Mouse (Mus musculus): ENCODE measurements around the gene Gstt4. TPM values are rescaled to one million over a fixed set of nuclear protein-coding genes. Genes with fewer than 3 reads are reported as not detected.
A peak's percentile ranks its signal among the peaks of the same experiment; 100 is the strongest.
"Not testable (repeated sequence)": the region's sequence is repeated elsewhere in the genome, so short reads cannot be mapped to it uniquely, and the experiment has no call there.

The Gstt4 gene
- polyA plus RNA-seq (2021), result not detected

GRCm38 (mm10) chr10:75822443-75822842 is at the start of gene Gstt4:
TSS of gene Gstt4 (minus strand) at chr10:75822543.
- no peak for TF ChIP-seq CTCF (IDR thresholded peaks at IDR 0.05)
- no peaks in the 10 kb centered on the region for H3K27me3 ChIP-seq
- in situ Hi-C loops (cut with MboI; ENCODE audit: low pct_unique_long_range_greater_than_20kb), result loop anchor here (10.0 kb wide), 1 partner anchor 48 kb away; the partner anchor contains the start of gene Ddt
- ChIA-PET CTCF (no interaction called here), POLR2A (no interaction called here)
- DNase-seq (ENCODE audit: low read depth, low spot score), result no peak
- no peak for ATAC-seq

- TF ChIP-seq CTCF (IDR thresholded peaks at IDR 0.05), result no peak
- ChIA-PET CTCF (no interaction called here), POLR2A (no interaction called here)
- in situ Hi-C loops (cut with MboI; ENCODE audit: low pct_unique_long_range_greater_than_20kb), result no loop called here
- no peak for DNase-seq (ENCODE audit: low read depth, low spot score)
- ATAC-seq, result no peak
- no peaks in the 10 kb centered on the region for H3K27me3 ChIP-seq
These were observed 39.2 kb upstream of the Gstt4 start for GRCm38 (mm10) chr10:75861587-75861986.

GRCm38 (mm10) chr10:75860746-75861145 is 38.4 kb upstream of the Gstt4 start:
- in situ Hi-C loops (cut with MboI; ENCODE audit: low pct_unique_long_range_greater_than_20kb), result no loop called here
- DNase-seq (ENCODE audit: low read depth, low spot score) (no peak), ATAC-seq (no peak)
- ChIA-PET POLR2A (interaction anchor here (1.4 kb wide), 1 partner anchor 144 kb away, joined by 6 read pairs; no protein-coding TSS in a partner anchor), CTCF (interaction anchor here (1.4 kb wide), 1 partner anchor 11 kb away, joined by 4 read pairs; no protein-coding TSS in a partner anchor)
- H3K27me3 ChIP-seq, result no peaks in the 10 kb centered on the region
- no peak for TF ChIP-seq CTCF (IDR thresholded peaks at IDR 0.05)

- DNase-seq (ENCODE audit: low read depth, low spot score); H3K27me3 ChIP-seq: not testable (repeated sequence)
- in situ Hi-C loops (cut with MboI; ENCODE audit: low pct_unique_long_range_greater_than_20kb), result loop anchor here (5.0 kb wide), 4 partner anchors 92 to 273 kb away; partner anchors contain the start of genes Ggt5 and Gm5134
- ATAC-seq, result peak; percentile 95
- ChIA-PET CTCF (interaction anchor here (1.3 to 1.4 kb wide), 2 partner anchors 12 to 70 kb away, joined by 4 read pairs; no protein-coding TSS in a partner anchor), POLR2A (interaction anchor here (1.4 kb wide), 1 partner anchor 144 kb away, joined by 6 read pairs; no protein-coding TSS in a partner anchor)
These were observed 37.6 kb upstream of the Gstt4 start, which contains the start of gene Mif for GRCm38 (mm10) chr10:75859786-75860470. TSS of gene Mif (minus strand) at chr10:75860240.

GRCm38 (mm10) chr10:75859107-75859746 is 36.9 kb upstream of the Gstt4 start:
- DNase-seq (ENCODE audit: low read depth, low spot score), result no peak
- ChIA-PET POLR2A (interaction anchor here (1.4 kb wide), 1 partner anchor 143 kb away, joined by 6 read pairs; no protein-coding TSS in a partner anchor), CTCF (interaction anchor here (1.0 to 1.4 kb wide), 3 partner anchors 13 to 71 kb away, joined by 3 to 4 read pairs (median 4); no protein-coding TSS in a partner anchor)
- in situ Hi-C loops (cut with MboI; ENCODE audit: low pct_unique_long_range_greater_than_20kb), result loop anchor here (5.0 kb wide), 4 partner anchors 92 to 272 kb away; partner anchors contain the start of genes Ggt5 and Gm5134
- no peak for TF ChIP-seq CTCF (IDR thresholded peaks at IDR 0.05)
- no peaks in the 10 kb centered on the region for H3K27me3 ChIP-seq
- ATAC-seq, result peak; percentile 2

GRCm38 (mm10) chr10:75857598-75857997 is 35.3 kb upstream of the Gstt4 start:
- POLR2A ChIA-PET, result interaction anchor here (0.9 kb wide), 1 partner anchor 15 kb away, joined by 3 read pairs; no protein-coding TSS in a partner anchor

GRCm38 (mm10) chr10:75856976-75857375 is 34.6 kb upstream of the Gstt4 start:
- ATAC-seq (no peak), DNase-seq (ENCODE audit: low read depth, low spot score) (no peak)
- H3K27me3 ChIP-seq, result no peaks in the 10 kb centered on the region
- POLR2A ChIA-PET, result interaction anchor here (0.9 kb wide), 1 partner anchor 15 kb away, joined by 3 read pairs; no protein-coding TSS in a partner anchor
- in situ Hi-C loops (cut with MboI; ENCODE audit: low pct_unique_long_range_greater_than_20kb), result loop anchor here (5.0 kb wide), 4 partner anchors 90 to 270 kb away; partner anchors contain the start of genes Ggt5 and Gm5134
- no peak for TF ChIP-seq CTCF (IDR thresholded peaks at IDR 0.05)
- CTCF ChIA-PET, result interaction anchor here (1.0 to 1.9 kb wide), 3 partner anchors 40 to 113 kb away, joined by 4 read pairs; no protein-coding TSS in a partner anchor

More at GRCm38 (mm10) chr10:75857598-75857997, 35.3 kb upstream of the Gstt4 start:
- no peaks in the 10 kb centered on the region for H3K27me3 ChIP-seq
- TF ChIP-seq CTCF (IDR thresholded peaks at IDR 0.05), result no peak
- ATAC-seq (no peak), DNase-seq (ENCODE audit: low read depth, low spot score) (no peak)
- CTCF ChIA-PET, result interaction anchor here (1.0 to 1.9 kb wide), 4 partner anchors 40 to 271 kb away, joined by 3 to 4 read pairs (median 4); no protein-coding TSS in a partner anchor
- in situ Hi-C loops (cut with MboI; ENCODE audit: low pct_unique_long_range_greater_than_20kb), result loop anchor here (5.0 kb wide), 4 partner anchors 90 to 270 kb away; partner anchors contain the start of genes Ggt5 and Gm5134

- in situ Hi-C loops (cut with MboI; ENCODE audit: low pct_unique_long_range_greater_than_20kb), result loop anchor here (5.0 kb wide), 4 partner anchors 89 to 269 kb away; partner anchors contain the start of genes Ggt5 and Gm5134
- ChIA-PET POLR2A (no interaction called here), CTCF (interaction anchor here (1.0 to 1.9 kb wide), 2 partner anchors 91 to 112 kb away, joined by 4 read pairs; no protein-coding TSS in a partner anchor)
- no peak for ATAC-seq
- TF ChIP-seq CTCF (IDR thresholded peaks at IDR 0.05), result no peak
- DNase-seq (ENCODE audit: low read depth, low spot score), result no peak
- no peaks in the 10 kb centered on the region for H3K27me3 ChIP-seq
These were observed 34.0 kb upstream of the Gstt4 start for GRCm38 (mm10) chr10:75856155-75856907.

GRCm38 (mm10) chr10:75855416-75855981 is 33.2 kb upstream of the Gstt4 start:
- in situ Hi-C loops (cut with MboI; ENCODE audit: low pct_unique_long_range_greater_than_20kb), result loop anchor here (5.0 kb wide), 4 partner anchors 88 to 268 kb away; partner anchors contain the start of genes Ggt5 and Gm5134

More at GRCm38 (mm10) chr10:75855416-75855981, 33.2 kb upstream of the Gstt4 start:
- ATAC-seq, result no peak
- no peaks in the 10 kb centered on the region for H3K27me3 ChIP-seq
- CTCF ChIA-PET, result interaction anchor here (1.2 to 2.5 kb wide), 2 partner anchors 22 to 111 kb away, joined by 3 to 13 read pairs; no protein-coding TSS in a partner anchor
- POLR2A ChIA-PET, result interaction anchor here (1.5 kb wide), 1 partner anchor 76 kb away, joined by 3 read pairs; no protein-coding TSS in a partner anchor
- no peak for DNase-seq (ENCODE audit: low read depth, low spot score)
- no peak for TF ChIP-seq CTCF (IDR thresholded peaks at IDR 0.05)
